Mouse (Mus musculus) midbrain, embryonic 14.5 days (tissue): ENCODE results near the gene Serp2. TPM values are rescaled to one million over a fixed set of nuclear protein-coding genes. Genes with fewer than 3 reads are reported as not detected.

Experiments
- ATAC-seq: fragments of 200-750 bp; cut with Nextera tagmentation; 2 replicates; pipeline ENCODE4 v1.8.0; 2017; ENCODE audit warnings: moderate number of reproducible peaks, moderate library complexity; ENCODE audit not compliant: low FRiP score, low TSS enrichment
- DNase-seq: peaks from one replicate; pipeline ENCODE4 v3.0.0-alpha.2; 2015
- H3K27ac ChIP-seq: fragments of 300-500 bp; sonication (generic); replicated peaks from 2 replicates; pipeline ENCODE4 v1.5.1; 2014; ENCODE audit warnings: mild to moderate bottlenecking, low read depth, low read length, moderate library complexity
- H3K27me3 ChIP-seq: fragments of 300-500 bp; sonication (generic); 2 replicates; pipeline ENCODE4 v1.6.1; 2014; ENCODE audit warnings: low read length, control low read depth, mixed read lengths; ENCODE audit not compliant: control insufficient read depth, insufficient read depth
- H3K36me3 ChIP-seq: fragments of 300-500 bp; sonication (generic); 2 replicates; pipeline ENCODE4 v1.6.1; 2014; ENCODE audit warnings: low read length, control low read depth; ENCODE audit not compliant: control insufficient read depth, insufficient read depth
- H3K4me1 ChIP-seq: fragments of 300-500 bp; sonication (generic); 2 replicates; pipeline ENCODE4 v1.6.1; 2014; ENCODE audit warnings: mild to moderate bottlenecking, antibody characterized with exemption, low read length, control low read depth; ENCODE audit not compliant: control insufficient read depth, insufficient read depth
- H3K4me2 ChIP-seq: fragments of 300-500 bp; sonication (generic); 2 replicates; pipeline ENCODE4 v1.6.1; 2014; ENCODE audit warnings: mild to moderate bottlenecking, low read length, moderate library complexity
- H3K4me3 ChIP-seq: fragments of 300-500 bp; sonication (generic); replicated peaks from 2 replicates; pipeline ENCODE4 v1.5.1; 2014; ENCODE audit warnings: low read depth, low read length
- H3K9ac ChIP-seq: fragments of 300-500 bp; sonication (generic); replicated peaks from 2 replicates; pipeline ENCODE4 v1.6.1; 2014; ENCODE audit warnings: mild to moderate bottlenecking, low read length, moderate library complexity
- H3K9me3 ChIP-seq: fragments of 300-500 bp; sonication (generic); 2 replicates; pipeline ENCODE4 v1.6.1; 2016; ENCODE audit warnings: low read length, control low read depth, mixed read lengths; ENCODE audit not compliant: control insufficient read depth
- WGBS: fragments of 180-500 bp; shearing (Covaris S2); extraction: QIAGEN DNeasy Blood & Tissue Kit; methylation state at CpG from one replicate; pipeline ENCODE4 v1.1.7; 2014; 5-methylcytosine and 5-hydroxymethylcytosine counted together
- polyA plus RNA-seq: library from polyadenylated mRNA; unstranded; fragments of >200 nt; fragmentation: Nextera tagmentation; extraction: Ambion mirVana; gene quantifications from 2 replicates; pipeline ENCODE4 v1.2.1, GENCODE M21; 2014

Gene Serp2
- 153 and 230 TPM in 2 replicates for polyA plus RNA-seq

GRCm38 (mm10) chr14:76556852-76557208 lies at the start of gene Serp2:
Gene Serp2 (minus strand): TSS chr14:76556889.
- H3K4me1 ChIP-seq = peaks cover 4% of the 10 kb centered on the region; the same call in 1 of the 2 replicates
- H3K4me2 ChIP-seq = peak within 1 kb of the TSS; percentile 85
- H3K27ac ChIP-seq = peak within 1 kb of the TSS; percentile 87
- no peaks in the 10 kb centered on the region for H3K27me3 ChIP-seq
- peak within 1 kb of the TSS; percentile 80 for H3K4me3 ChIP-seq
- no peak for DNase-seq
- no peaks in the 10 kb centered on the region for H3K9me3 ChIP-seq
- WGBS = 8% methylated on average over 17 of the region's 17 CpGs
- no peaks in the 10 kb centered on the region for H3K36me3 ChIP-seq
- ATAC-seq = no peak; the same call in 1 of the 2 replicates
- peak within 1 kb of the TSS; percentile 85 for H3K9ac ChIP-seq

GRCm38 (mm10) chr14:76605931-76606534 lies 49.3 kb upstream of the Serp2 start:
- Histone ChIP-seq H3K9ac (no peak overlapping the region), H3K27me3 (no peaks in the 10 kb centered on the region), H3K4me2 (no peak overlapping the region), H3K27ac (no peak overlapping the region), H3K36me3 (no peaks in the 10 kb centered on the region), H3K4me1 (no peaks in the 10 kb centered on the region), H3K9me3 (no peaks in the 10 kb centered on the region), H3K4me3 (no peak overlapping the region)
- no peak for DNase-seq
- 65% methylated on average over 13 of the region's 13 CpGs for WGBS
- ATAC-seq = no peak

GRCm38 (mm10) chr14:76604012-76604411 lies 47.3 kb upstream of the Serp2 start:
- Histone ChIP-seq H3K27ac (no peak overlapping the region), H3K36me3 (no peaks in the 10 kb centered on the region), H3K9ac (no peak overlapping the region), H3K4me3 (no peak overlapping the region), H3K4me1 (0 out of 2 replicates have a peak, but pooled peaks cover 4% of the 10 kb centered on the region), H3K27me3 (no peaks in the 10 kb centered on the region), H3K9me3 (no peaks in the 10 kb centered on the region), H3K4me2 (no peak overlapping the region)
- DNase-seq (no peak), ATAC-seq (no peak)
- 74% methylated on average over 6 of the region's 6 CpGs for WGBS

- no peak overlapping the region for H3K4me3 ChIP-seq
- no peaks in the 10 kb centered on the region for H3K36me3 ChIP-seq
- WGBS = 81% methylated on average over 4 of the region's 4 CpGs
- H3K9me3 ChIP-seq = no peaks in the 10 kb centered on the region
- H3K4me2 ChIP-seq = no peak overlapping the region
- H3K4me1 ChIP-seq = 0 out of 2 replicates have a peak, but pooled peaks cover 10% of the 10 kb centered on the region
- no peaks in the 10 kb centered on the region for H3K27me3 ChIP-seq
- no peak overlapping the region for H3K27ac ChIP-seq
- no peak overlapping the region for H3K9ac ChIP-seq
- ATAC-seq (no peak), DNase-seq (no peak)
These were observed 45.0 kb upstream of the Serp2 start for GRCm38 (mm10) chr14:76601654-76602053.

GRCm38 (mm10) chr14:76600391-76600790 lies 43.7 kb upstream of the Serp2 start:
- DNase-seq (no peak), ATAC-seq (no peak)
- no peak overlapping the region for H3K4me3 ChIP-seq
- 0 out of 2 replicates have a peak, but pooled peaks cover 10% of the 10 kb centered on the region for H3K4me1 ChIP-seq
- no peaks in the 10 kb centered on the region for H3K27me3 ChIP-seq
- WGBS = 90% methylated on average over 3 of the region's 3 CpGs
- H3K36me3 ChIP-seq = no peaks in the 10 kb centered on the region
- H3K4me2 ChIP-seq = no peak overlapping the region
- no peak overlapping the region for H3K27ac ChIP-seq
- H3K9ac ChIP-seq = no peak overlapping the region
- no peaks in the 10 kb centered on the region for H3K9me3 ChIP-seq

GRCm38 (mm10) chr14:76599706-76600105 lies 43.0 kb upstream of the Serp2 start:
- Histone ChIP-seq H3K27me3 (no peaks in the 10 kb centered on the region), H3K9me3 (no peaks in the 10 kb centered on the region), H3K36me3 (no peaks in the 10 kb centered on the region), H3K4me2 (no peak overlapping the region), H3K4me3 (no peak overlapping the region), H3K4me1 (0 out of 2 replicates have a peak, but pooled peaks cover 10% of the 10 kb centered on the region), H3K27ac (no peak overlapping the region), H3K9ac (no peak overlapping the region)
- DNase-seq = no peak
- no peak for ATAC-seq
- WGBS = 41% methylated on average over 4 of the region's 4 CpGs

- no peak overlapping the region for H3K9ac ChIP-seq
- no peaks in the 10 kb centered on the region for H3K9me3 ChIP-seq
- H3K4me2 ChIP-seq = peak overlapping the region; percentile 53
- 0 out of 2 replicates have a peak, but pooled peaks cover 10% of the 10 kb centered on the region for H3K4me1 ChIP-seq
- H3K27ac ChIP-seq = peak overlapping the region; percentile 37; the same call in 1 of the 2 replicates
- ATAC-seq (peak; percentile 74), DNase-seq (peak; percentile 79)
- no peaks in the 10 kb centered on the region for H3K27me3 ChIP-seq
- H3K36me3 ChIP-seq = no peaks in the 10 kb centered on the region
- 2% methylated on average over 12 of the region's 12 CpGs for WGBS
- peak overlapping the region; percentile 25 for H3K4me3 ChIP-seq
These were observed 42.0 kb upstream of the Serp2 start for GRCm38 (mm10) chr14:76598518-76599216.

- Histone ChIP-seq H3K4me2 (no peak overlapping the region), H3K9ac (no peak overlapping the region), H3K27ac (no peak overlapping the region), H3K36me3 (no peaks in the 10 kb centered on the region), H3K9me3 (no peaks in the 10 kb centered on the region), H3K4me3 (no peak overlapping the region), H3K27me3 (no peaks in the 10 kb centered on the region), H3K4me1 (0 out of 2 replicates have a peak, but pooled peaks cover 10% of the 10 kb centered on the region)
- ATAC-seq = no peak
- no peak for DNase-seq
These were observed 41.1 kb upstream of the Serp2 start for GRCm38 (mm10) chr14:76597751-76598150.
